Mouse (Mus musculus) gastrocnemius, postnatal 14 days (tissue): ENCODE measurements at regions not wholly inside any gene's neighbourhood (a gene's known extent, or its start where the extent isn't known, plus 50 kb on each side); places are given as distances from the start of the nearest gene placed in this dataset.

Source experiments
- DNase-seq: peaks from one replicate; pipeline ENCODE4 v3.0.0; 2021; ENCODE audit warnings: mixed read lengths
- intact Hi-C: fragments of 180-260 bp; cut with DNase I; formaldehyde crosslinking; loops from one replicate; pipeline ENCODE4 v1.15.1; 2025; ENCODE audit warnings: low total_unique reads

GRCm38 (mm10) chr14:80901346-80901745, 917.5 kb downstream of the Olfm4 start:
- peak; percentile 9 for DNase-seq
- intact Hi-C loops = no loop called here

GRCm38 (mm10) chr14:80901759-80902163, 917.9 kb downstream of the Olfm4 start:
- intact Hi-C loops = no loop called here
- DNase-seq = peak; percentile 38

- DNase-seq = no peak
- intact Hi-C loops = no loop called here
Observed at GRCm38 (mm10) chr14:80916031-80916430, 932.1 kb downstream of the Olfm4 start.

GRCm38 (mm10) chr14:80923732-80924131, 939.9 kb downstream of the Olfm4 start:
- no peak for DNase-seq
- intact Hi-C loops = no loop called here

- no peak for DNase-seq
- intact Hi-C loops = no loop called here
Observed at GRCm38 (mm10) chr14:80959966-80960365, 976.1 kb downstream of the Olfm4 start.

- intact Hi-C loops = no loop called here
- DNase-seq = no peak
Observed at GRCm38 (mm10) chr14:80975795-80976194, 991.9 kb downstream of the Olfm4 start.

GRCm38 (mm10) chr14:80976662-80977061, 992.8 kb downstream of the Olfm4 start:
- DNase-seq = no peak
- intact Hi-C loops = no loop called here

- DNase-seq = no peak
- intact Hi-C loops = no loop called here
Observed at GRCm38 (mm10) chr14:80979475-80979874, 995.6 kb downstream of the Olfm4 start.

- DNase-seq = no peak
- intact Hi-C loops = no loop called here
Observed at GRCm38 (mm10) chr14:80990192-80990591, 1006.3 kb downstream of the Olfm4 start.

- intact Hi-C loops = no loop called here
- DNase-seq = no peak
Observed at GRCm38 (mm10) chr14:80990679-80991286, 1006.9 kb downstream of the Olfm4 start.

GRCm38 (mm10) chr14:80999030-80999429, 1015.1 kb downstream of the Olfm4 start:
- intact Hi-C loops = no loop called here
- DNase-seq = no peak

GRCm38 (mm10) chr14:81013208-81013607, 1029.3 kb downstream of the Olfm4 start:
- no peak for DNase-seq
- intact Hi-C loops = no loop called here

- DNase-seq = no peak
- intact Hi-C loops = no loop called here
Observed at GRCm38 (mm10) chr14:81031475-81031874, 1047.6 kb downstream of the Olfm4 start.

- intact Hi-C loops = no loop called here
- no peak for DNase-seq
Observed at GRCm38 (mm10) chr14:81037635-81038034, 1053.8 kb downstream of the Olfm4 start.

- no peak for DNase-seq
- intact Hi-C loops = no loop called here
Observed at GRCm38 (mm10) chr14:81038045-81038444, 1054.2 kb downstream of the Olfm4 start.
